Mouse (Mus musculus): ENCODE data around the gene Cd164l2. TPM values are rescaled to one million over a fixed set of nuclear protein-coding genes. Genes with fewer than 3 reads are reported as not detected.

Gene Cd164l2
- polyA plus RNA-seq, 2 experiments: 0.06 TPM; not detected in 1

- no peak overlapping the region for H3K27ac ChIP-seq
- H3K9me3 ChIP-seq (ENCODE audit: control insufficient read depth, low read length): no peaks in the 10 kb centered on the region
- no peak overlapping the region for H3K4me3 ChIP-seq (ENCODE audit: insufficient read depth in 1 of 2, low read depth in 2 of 2, low read length in 2 of 2)
- no peak for ATAC-seq (ENCODE audit: insufficient read depth)
- WGBS (ENCODE audit: insufficient replicate concordance): 85% methylated on average over 11 of the region's 11 CpGs
- TF ChIP-seq EP300 (IDR thresholded peaks at IDR 0.05; ENCODE audit: low read depth): no peak
- TF ChIP-seq CTCF (IDR thresholded peaks at IDR 0.05; ENCODE audit: low read depth): no peak
- no peak overlapping the region for H3K4me2 ChIP-seq (ENCODE audit: low read depth)
- no peak overlapping the region for H3K9ac ChIP-seq (replicated peaks)
- H3K27me3 ChIP-seq (ENCODE audit: control insufficient read depth, insufficient read depth, low read length): no peaks in the 10 kb centered on the region
- peaks cover 29% of the 10 kb centered on the region for H3K36me3 ChIP-seq (replicated peaks; ENCODE audit: control insufficient read depth, insufficient read depth, low read depth)
- DNase-seq (ENCODE audit: low read depth in 3 of 3, low spot score in 3 of 3): no peak
- H3K4me1 ChIP-seq (replicated peaks; ENCODE audit: control insufficient read depth in 2 of 2, insufficient read depth in 2 of 2, low read length in 1 of 2): no peaks in the 10 kb centered on the region
These were observed 17.4 kb upstream of the Cd164l2 start for GRCm38 (mm10) chr4:133194482-133194881.

- H3K27ac ChIP-seq: no peak overlapping the region
- ATAC-seq (ENCODE audit: insufficient read depth): no peak
- no peak overlapping the region for H3K4me2 ChIP-seq (ENCODE audit: low read depth)
- peaks cover 24% of the 10 kb centered on the region for H3K36me3 ChIP-seq (replicated peaks; ENCODE audit: control insufficient read depth, insufficient read depth, low read depth)
- TF ChIP-seq EP300 (IDR thresholded peaks at IDR 0.05; ENCODE audit: low read depth) (no peak), CTCF (IDR thresholded peaks at IDR 0.05; ENCODE audit: low read depth) (no peak)
- H3K4me1 ChIP-seq (replicated peaks; ENCODE audit: control insufficient read depth in 2 of 2, insufficient read depth in 2 of 2, low read length in 1 of 2): no peaks in the 10 kb centered on the region
- H3K9me3 ChIP-seq (ENCODE audit: control insufficient read depth, low read length): no peaks in the 10 kb centered on the region
- no peaks in the 10 kb centered on the region for H3K27me3 ChIP-seq (ENCODE audit: control insufficient read depth, insufficient read depth, low read length)
- no peak for DNase-seq (ENCODE audit: low read depth in 3 of 3, low spot score in 3 of 3)
- 62% methylated on average over 4 of the region's 4 CpGs for WGBS (ENCODE audit: insufficient replicate concordance)
- no peak overlapping the region for H3K9ac ChIP-seq (replicated peaks)
- no peak overlapping the region for H3K4me3 ChIP-seq (ENCODE audit: insufficient read depth in 1 of 2, low read depth in 2 of 2, low read length in 2 of 2)
These were observed 16.9 kb upstream of the Cd164l2 start for GRCm38 (mm10) chr4:133195014-133195413.

- peaks cover 23% of the 10 kb centered on the region for H3K36me3 ChIP-seq (replicated peaks; ENCODE audit: control insufficient read depth, insufficient read depth, low read depth)
- H3K27me3 ChIP-seq (ENCODE audit: control insufficient read depth, insufficient read depth, low read length): no peaks in the 10 kb centered on the region
- H3K4me1 ChIP-seq (replicated peaks; ENCODE audit: control insufficient read depth in 2 of 2, insufficient read depth in 2 of 2, low read length in 1 of 2): no peaks in the 10 kb centered on the region
- H3K4me3 ChIP-seq (ENCODE audit: insufficient read depth in 1 of 2, low read depth in 2 of 2, low read length in 2 of 2): no peak overlapping the region
- no peaks in the 10 kb centered on the region for H3K9me3 ChIP-seq (ENCODE audit: control insufficient read depth, low read length)
- DNase-seq (ENCODE audit: low read depth in 3 of 3, low spot score in 3 of 3): no peak
- H3K9ac ChIP-seq (replicated peaks): no peak overlapping the region
- no peak overlapping the region for H3K4me2 ChIP-seq (ENCODE audit: low read depth)
- 80% methylated on average over 2 of the region's 2 CpGs for WGBS (ENCODE audit: insufficient replicate concordance)
- TF ChIP-seq CTCF (IDR thresholded peaks at IDR 0.05; ENCODE audit: low read depth): no peak
- TF ChIP-seq EP300 (IDR thresholded peaks at IDR 0.05; ENCODE audit: low read depth): no peak
- ATAC-seq (ENCODE audit: insufficient read depth): no peak
- H3K27ac ChIP-seq: no peak overlapping the region
These were observed 15.8 kb upstream of the Cd164l2 start for GRCm38 (mm10) chr4:133196136-133196535.

- Histone ChIP-seq H3K4me2 (ENCODE audit: low read depth) (no peak overlapping the region), H3K4me1 (replicated peaks; ENCODE audit: control insufficient read depth in 2 of 2, insufficient read depth in 2 of 2, low read length in 1 of 2) (no peaks in the 10 kb centered on the region), H3K27ac (no peak overlapping the region), H3K27me3 (ENCODE audit: control insufficient read depth, insufficient read depth, low read length) (no peaks in the 10 kb centered on the region), H3K9me3 (ENCODE audit: control insufficient read depth, low read length) (no peaks in the 10 kb centered on the region), H3K9ac (replicated peaks) (no peak overlapping the region), H3K4me3 (ENCODE audit: insufficient read depth in 1 of 2, low read depth in 2 of 2, low read length in 2 of 2) (no peak overlapping the region), H3K36me3 (replicated peaks; ENCODE audit: control insufficient read depth, insufficient read depth, low read depth) (peaks cover 19% of the 10 kb centered on the region)
- TF ChIP-seq CTCF (IDR thresholded peaks at IDR 0.05; ENCODE audit: low read depth): no peak
- WGBS (ENCODE audit: insufficient replicate concordance): 67% methylated on average over 7 of the region's 7 CpGs
- DNase-seq (ENCODE audit: low read depth in 3 of 3, low spot score in 3 of 3): no peak
- no peak for ATAC-seq (ENCODE audit: insufficient read depth)
These were observed 15.1 kb upstream of the Cd164l2 start for GRCm38 (mm10) chr4:133196852-133197251.

GRCm38 (mm10) chr4:133197355-133197754 lies 14.6 kb upstream of the Cd164l2 start:
- DNase-seq (ENCODE audit: low read depth in 3 of 3, low spot score in 3 of 3) (no peak), ATAC-seq (ENCODE audit: insufficient read depth) (no peak)
- H3K9ac ChIP-seq (replicated peaks): no peak overlapping the region
- peaks cover 16% of the 10 kb centered on the region for H3K36me3 ChIP-seq (replicated peaks; ENCODE audit: control insufficient read depth, insufficient read depth, low read depth)
- H3K9me3 ChIP-seq (ENCODE audit: control insufficient read depth, low read length): no peaks in the 10 kb centered on the region
- no peak overlapping the region for H3K4me3 ChIP-seq (ENCODE audit: insufficient read depth in 1 of 2, low read depth in 2 of 2, low read length in 2 of 2)
- WGBS (ENCODE audit: insufficient replicate concordance): 74% methylated on average over 5 of the region's 5 CpGs
- no peaks in the 10 kb centered on the region for H3K27me3 ChIP-seq (ENCODE audit: control insufficient read depth, insufficient read depth, low read length)
- TF ChIP-seq EP300 (IDR thresholded peaks at IDR 0.05; ENCODE audit: low read depth): no peak
- H3K4me1 ChIP-seq (replicated peaks; ENCODE audit: control insufficient read depth in 2 of 2, insufficient read depth in 2 of 2, low read length in 1 of 2): no peaks in the 10 kb centered on the region
- H3K27ac ChIP-seq: no peak overlapping the region
- no peak overlapping the region for H3K4me2 ChIP-seq (ENCODE audit: low read depth)

Measured in liver, embryonic 14.5 days (tissue).